Mouse (Mus musculus) T-helper 17 cell (primary cell): ENCODE measurements around the gene Mxd3.

Source experiments
- in situ Hi-C, 2 experiments: fragments of 300-600 bp; cut with MboI, MseI; formaldehyde crosslinking; loops; 1 replicate in 1 of 2; 2 replicates in 1 of 2; pipeline ENCODE4 v1.15.1; 2025; ENCODE audit warnings: high pct_unique_total_duplicates in 2 of 2

The Mxd3 gene

DNA sequence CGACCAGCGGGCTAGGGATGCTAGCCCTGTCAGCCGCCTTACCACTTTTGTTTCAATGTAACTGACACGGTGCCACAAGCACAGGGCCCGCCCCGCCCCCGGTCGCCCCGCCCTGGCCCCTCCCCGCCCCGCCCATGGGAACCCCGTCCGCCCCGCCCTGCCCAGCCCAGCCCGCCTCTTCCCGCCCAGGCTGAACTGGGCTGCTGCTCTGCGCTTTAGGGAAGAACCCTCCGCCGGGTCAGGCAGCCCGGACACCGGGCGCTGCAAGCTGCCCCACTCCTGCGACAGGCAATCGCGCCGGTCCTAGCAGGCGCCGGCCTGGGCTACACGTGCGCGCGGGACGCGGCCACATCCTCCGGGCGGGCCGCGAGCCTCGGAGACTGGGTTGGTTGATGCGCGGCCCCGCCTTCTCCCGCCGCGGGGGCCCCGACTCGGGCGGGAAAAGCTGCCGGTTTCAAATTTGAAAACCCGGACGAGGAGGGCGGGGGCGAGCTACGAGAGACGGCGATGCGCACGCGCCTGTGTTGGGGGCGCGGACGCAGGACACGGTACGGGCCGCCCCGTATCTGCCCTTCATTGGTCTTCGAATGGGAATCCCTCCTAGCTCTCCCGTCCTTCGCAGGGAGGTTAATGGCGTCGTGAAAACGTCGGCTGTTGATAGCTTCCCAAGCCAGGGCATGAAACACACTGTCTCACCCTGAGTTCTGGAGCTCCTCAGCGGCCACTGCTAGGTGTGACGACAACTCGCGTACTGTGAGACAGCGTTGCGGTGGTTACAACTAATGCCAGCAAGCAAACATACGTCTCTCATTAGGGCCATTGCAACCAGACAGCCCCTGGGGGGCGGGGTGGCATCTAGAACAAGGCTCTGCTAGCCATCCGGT, at the start of gene Mxd3:
Gene Mxd3, minus strand, starts transcription at position 141 of the 884 bp plus-strand sequence.
- in situ Hi-C loops, result no loop called here

DNA sequence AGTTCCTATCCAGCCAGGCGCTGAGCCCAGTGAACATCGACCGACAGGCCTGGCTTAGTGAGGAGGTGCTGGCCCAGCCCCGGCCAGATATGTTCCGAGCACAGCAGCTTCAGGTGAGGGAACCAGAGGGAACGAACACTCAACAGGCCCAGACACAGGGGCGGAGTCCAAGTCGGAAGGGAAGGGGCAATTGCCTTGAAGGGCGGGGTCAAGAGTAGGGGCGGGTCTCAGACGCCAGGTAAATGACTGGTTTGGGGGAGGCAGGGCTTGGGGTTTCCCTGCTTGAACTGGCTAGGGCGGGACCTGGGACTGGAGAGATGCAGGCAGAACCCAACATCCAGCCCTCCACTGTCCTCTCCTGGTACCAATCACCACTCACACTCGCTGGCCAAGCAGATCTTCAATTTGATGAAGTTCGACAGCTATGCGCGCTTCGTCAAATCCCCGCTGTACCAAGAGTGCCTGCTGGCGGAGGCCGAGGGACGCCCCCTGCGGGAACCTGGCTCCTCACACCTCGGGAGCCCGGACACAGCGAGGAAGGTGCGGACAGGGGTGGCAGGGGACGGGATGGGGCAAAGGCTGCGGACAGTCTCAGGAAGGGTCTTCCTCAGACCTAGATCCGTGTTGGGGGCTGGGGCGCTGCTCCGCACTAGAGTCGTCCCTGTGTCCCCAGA, 49.4 kb upstream of the Mxd3 start:
- in situ Hi-C loops, result no loop called here

DNA sequence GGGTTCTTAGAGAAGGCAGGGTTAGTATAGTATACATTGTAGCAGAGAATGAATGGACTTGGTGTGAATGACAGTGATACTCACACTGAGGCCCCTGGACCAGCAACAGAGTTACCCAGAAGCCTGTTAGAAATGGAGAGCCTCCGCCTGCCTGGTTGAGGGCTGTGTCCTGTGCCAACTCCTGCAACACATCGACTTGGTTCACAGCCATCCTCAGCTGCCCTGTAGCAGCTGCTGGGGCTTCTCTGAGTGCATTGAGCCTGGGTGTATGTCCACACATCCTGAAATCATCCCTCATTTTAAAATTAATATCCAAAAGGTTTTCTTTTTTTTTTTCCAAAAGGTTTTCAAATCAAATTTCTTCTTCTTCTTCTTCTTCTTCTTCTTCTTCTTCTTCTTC, 46.3 kb upstream of the Mxd3 start:
- in situ Hi-C loops, result no loop called here

DNA sequence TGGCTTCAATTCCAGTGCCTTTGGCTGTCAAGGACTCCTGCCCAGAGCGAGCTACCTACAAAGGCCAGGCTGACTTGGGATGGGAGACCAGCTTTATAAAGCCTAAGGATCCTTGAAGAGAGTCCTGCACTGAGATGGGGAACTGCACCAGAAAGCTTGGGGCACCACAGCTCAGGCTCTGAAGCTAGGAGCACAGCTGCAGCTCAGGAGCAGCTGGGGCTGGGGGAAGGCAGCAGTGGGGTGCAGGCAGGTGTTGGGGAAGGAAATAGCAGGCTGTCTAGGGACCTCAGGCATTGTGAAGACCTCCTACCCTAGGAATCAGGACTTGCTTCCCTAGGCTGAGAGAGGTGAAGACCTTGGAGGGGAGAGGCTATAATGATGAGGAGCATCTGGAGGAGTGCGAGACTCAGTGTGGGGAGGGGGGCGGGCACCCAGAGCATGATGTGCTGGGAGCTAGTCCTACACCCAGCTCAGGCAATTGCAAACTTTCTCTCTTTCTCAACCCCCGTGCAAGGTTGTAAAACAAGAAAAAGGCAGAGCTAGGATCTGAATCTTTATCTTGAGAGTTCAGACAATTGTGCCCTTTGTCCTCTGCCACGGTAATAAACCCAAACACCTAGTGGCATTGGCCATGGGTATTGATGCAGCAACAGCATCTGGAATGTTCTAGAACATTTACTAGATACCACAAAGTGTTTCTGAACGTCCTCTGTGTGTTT, 44.7 kb upstream of the Mxd3 start:
- in situ Hi-C loops, result no loop called here

DNA sequence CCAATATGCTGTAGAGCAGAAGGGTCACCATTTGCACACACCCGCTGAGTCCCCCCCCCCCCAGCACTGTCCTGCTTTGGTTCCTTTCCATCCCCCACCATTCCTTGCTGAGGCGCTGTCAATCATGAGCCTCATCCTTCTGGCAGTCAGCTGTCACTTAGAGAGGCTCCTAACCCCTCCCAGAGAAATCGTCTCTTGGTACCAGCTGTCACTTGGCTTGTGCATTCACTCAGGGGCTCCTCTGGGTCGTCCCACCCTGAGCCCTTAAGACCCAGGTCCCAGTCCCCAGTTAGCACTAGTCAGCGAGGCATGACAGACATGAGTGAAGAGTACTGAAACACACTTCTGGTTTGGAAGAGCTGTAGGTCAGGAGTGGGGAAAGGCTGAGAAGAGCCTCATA, 42.1 kb upstream of the Mxd3 start:
- in situ Hi-C loops, result no loop called here

DNA sequence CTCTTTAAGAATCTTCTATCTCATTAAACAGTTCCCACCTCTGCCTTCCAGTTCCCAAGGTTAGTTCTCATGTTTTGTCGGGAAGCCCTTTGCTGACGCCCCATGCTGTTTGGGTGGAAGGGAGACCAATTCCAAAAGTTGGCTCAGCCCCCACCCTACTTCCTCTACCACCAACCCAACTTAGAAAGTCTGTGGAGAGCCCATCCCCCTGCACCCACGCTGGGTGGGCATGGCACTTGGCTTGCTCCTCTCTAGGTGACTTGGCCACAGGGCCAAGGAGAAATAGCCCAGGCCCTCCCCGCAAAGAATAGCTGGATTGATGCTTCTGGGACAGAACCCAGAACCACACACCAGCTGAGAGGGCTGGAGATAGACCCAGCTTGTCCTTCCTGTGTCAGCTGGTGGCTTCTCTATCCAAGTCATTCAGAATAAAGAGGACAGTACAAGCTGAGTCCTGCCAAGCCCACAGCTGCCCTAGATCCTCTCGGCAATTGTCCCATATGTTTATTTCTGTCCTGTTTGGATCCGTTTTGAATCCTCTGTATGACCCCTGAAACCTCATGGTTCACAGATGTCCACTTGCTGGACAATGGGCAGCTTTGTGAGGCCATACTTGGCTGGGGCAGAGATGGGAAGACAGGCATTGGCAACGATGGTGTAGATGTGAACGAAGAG, 41.5 kb upstream of the Mxd3 start:
- in situ Hi-C loops, result no loop called here

DNA sequence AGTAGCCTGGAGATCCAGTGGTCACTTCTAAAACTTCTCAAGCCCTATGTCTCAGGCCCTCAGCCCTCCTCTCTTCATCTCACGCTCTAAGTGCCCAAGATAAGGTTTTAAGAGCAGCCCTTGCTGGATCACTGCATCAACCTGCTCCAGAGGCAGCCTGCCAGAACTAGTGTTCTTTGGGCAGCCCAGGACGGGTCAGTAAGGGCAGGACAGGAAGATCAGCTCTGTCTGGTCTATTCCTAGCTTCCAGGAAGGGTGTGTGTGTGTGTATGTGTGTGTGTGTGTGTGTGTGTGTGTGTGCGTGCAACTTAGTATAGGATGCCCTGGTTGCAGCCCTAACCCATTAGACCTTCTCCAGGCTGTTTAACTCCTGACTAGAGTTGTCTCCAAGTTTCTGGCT, 40.6 kb upstream of the Mxd3 start:
- in situ Hi-C loops, result no loop called here

GRCm38 (mm10) chr13:55369531-55370114, 40.0 kb upstream of the Mxd3 start, which contains the start of gene Rgs14:
TSS of gene Rgs14 (plus strand) at chr13:55369732.
- in situ Hi-C loops, result no loop called here

DNA sequence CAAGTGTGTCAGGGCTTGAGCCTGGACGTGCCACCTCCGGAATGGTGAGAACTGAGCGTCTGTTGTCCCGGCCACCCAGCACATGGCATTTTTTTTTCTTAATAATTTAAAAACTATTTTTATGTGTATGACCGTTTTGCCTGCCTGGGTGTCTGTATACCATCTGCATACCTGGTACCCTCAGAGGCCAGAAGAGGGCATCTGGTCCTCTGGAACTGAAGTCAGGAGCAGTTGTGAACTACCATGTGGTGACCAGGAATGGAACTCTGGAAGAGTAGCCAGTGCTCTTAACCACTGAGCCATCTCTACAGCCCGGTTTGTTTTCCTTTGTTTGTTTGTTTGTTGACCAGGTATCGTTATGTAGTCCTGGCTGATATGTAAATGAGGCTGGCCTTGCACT, 38.8 kb upstream of the Mxd3 start:
- in situ Hi-C loops, result no loop called here

DNA sequence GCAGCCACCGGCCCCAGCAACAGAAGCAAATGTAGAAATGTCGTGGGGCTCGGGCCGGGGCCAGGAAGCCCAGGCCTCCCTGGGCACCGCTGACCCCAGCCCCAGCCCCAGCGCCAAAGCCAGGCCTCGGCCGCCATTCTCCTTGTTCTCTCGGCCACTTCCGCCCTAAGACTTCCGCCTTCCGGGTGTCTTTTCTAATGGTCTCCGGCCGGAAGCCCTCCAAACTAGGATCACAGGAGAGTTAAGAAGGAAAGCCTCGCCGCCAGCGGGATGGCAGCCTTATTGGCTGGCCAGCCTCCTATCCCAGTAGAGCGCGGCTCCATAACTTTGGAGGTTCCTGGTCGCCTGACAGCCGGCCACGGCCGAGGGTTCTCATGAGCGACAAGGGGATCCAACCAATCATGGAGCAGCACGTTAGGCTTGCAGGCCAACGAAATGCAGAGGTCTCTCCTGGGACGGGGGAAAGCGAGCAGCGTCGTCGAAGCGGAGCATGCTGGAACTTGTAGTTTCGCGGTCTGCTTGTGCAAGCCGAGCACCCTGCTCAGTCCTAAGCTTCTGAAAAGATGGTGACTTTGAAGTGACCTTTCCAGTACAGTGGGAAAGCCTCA, 32.9 kb upstream of the Mxd3 start, which contains the start of gene Lman2:
Gene Lman2, minus strand, starts transcription at position 331 of the 608 bp plus-strand sequence.
- in situ Hi-C loops, result no loop called here

- in situ Hi-C loops, result no loop called here
Measured at GRCm38 (mm10) chr13:55361974-55362452, 32.4 kb upstream of the Mxd3 start.

DNA sequence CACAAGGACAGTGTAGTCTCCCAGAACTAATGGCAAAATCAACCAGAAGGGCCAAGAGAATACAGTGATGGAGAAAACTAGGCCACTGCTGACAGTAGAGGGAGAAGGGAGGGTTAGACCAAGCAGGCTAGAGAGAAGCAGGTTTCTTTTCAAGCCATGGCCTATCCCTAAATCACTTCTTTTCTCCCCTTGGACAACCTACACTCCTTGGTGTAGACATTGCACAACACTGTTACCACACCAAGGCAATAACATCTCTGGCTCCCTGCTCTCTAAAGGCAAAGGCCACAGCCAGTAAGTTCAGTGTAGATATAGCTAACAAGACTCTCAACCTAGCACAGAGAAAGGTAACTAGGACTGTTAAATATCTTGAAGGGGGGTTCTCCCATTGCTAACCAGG, 31.5 kb upstream of the Mxd3 start:
- in situ Hi-C loops, result no loop called here

DNA sequence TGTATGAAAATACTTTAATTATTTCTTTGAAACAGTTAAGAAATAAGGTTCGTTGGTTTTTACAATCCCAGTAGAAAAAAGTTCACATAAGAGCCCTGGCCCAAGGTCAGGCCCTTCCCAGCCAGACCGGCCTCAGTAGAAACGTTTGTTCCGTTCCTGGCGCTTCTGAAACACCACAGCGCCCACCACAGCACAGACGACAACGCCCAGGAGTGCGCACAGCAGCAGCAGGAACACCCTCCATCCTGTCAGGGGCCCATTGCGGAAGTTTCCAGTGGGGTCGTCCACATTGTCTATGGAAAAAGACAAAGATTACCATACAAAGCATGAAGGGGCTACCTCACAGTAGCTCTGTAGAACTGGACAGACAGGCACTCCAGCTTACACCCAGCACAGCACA, 17.1 kb upstream of the Mxd3 start:
- in situ Hi-C loops, result no loop called here

DNA sequence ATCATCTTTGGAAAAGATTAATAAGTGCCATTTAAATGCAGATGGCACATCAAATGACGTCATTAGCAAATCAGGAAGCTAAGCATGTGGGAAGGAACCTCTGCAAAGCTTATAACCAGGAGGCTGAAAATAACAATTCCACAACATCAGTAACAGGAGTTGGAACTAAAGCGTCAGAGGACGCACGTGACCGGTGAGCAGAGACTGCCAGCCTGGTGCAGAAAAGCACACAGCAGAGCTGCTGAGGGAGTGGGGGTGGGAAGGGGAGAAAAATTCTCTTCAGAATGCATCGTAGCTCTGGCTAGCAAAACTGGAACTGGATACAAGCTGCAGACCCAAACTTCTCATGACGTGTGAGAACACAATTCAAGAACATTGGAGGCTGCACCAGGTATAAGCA, 14.7 kb upstream of the Mxd3 start:
- in situ Hi-C loops, result no loop called here

GRCm38 (mm10) chr13:55342469-55342868, 12.8 kb upstream of the Mxd3 start:
- in situ Hi-C loops, result no loop called here

- in situ Hi-C loops, result no loop called here
Measured at GRCm38 (mm10) chr13:55339259-55339658, 9.6 kb upstream of the Mxd3 start.

DNA sequence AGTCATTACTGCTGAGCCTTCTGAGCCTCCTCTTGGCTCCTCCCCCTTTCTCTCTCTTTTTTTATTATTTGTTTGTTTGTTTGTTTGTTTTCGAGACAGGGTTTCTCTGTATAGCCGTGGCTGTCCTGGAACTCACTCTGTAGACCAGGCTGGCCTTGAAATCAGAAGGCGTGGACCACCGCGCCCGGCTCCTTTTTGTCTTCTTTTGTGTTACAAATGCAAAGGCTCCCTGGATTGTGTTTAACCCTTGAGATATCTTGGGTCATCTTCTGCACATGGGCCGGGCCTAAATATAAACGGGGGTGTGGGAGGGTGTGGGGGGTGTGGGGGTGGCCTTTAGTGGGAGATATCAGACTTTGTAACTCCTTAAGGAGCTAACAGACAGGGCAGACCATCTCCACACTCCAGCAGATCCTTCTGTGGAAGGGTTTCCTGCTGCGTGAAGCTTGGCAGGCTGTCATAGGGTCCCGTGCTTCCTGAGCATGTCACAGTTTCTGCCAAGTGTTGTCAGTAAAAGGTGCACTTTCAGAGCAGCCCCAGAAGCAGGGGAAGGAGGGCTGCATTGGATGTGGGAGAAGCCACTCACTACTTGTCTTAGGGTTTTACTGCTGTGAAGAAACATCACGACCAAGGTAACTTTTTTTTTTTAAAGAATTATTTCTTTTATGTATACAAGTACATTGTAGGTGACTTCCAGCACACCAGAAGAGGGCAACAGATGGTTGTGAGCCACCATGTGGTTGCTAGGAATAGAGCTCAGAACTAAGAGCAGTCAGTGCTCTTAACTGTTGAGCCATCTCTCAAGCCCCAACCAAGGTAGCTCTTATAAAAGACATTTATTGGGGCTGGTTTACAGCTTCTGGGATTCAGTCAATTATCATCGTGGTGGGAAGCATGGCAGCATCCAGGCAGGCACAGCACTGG, 8.8 kb upstream of the Mxd3 start:
- in situ Hi-C loops, result no loop called here

GRCm38 (mm10) chr13:55337341-55337975, 7.8 kb upstream of the Mxd3 start:
- in situ Hi-C loops, result no loop called here

DNA sequence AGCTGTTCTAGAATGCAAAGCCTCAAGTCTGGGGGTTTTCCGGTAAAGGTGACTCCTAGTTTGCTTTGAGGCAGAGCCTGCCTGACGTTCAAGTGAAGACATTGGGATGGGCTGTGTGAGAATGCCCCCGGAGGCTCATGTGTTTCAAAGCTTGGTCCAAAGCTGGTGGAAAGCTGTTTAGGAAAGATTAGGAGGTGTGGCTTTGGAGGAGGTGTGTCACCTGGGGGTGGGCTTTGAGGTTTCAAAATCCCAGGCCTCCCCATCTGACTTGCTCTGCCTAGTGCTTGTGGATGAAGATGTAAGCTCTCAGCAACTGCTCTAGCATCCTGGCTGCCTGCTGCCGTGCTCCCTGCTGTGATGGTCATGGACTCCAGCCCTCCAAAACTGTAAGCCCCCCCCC, 6.1 kb upstream of the Mxd3 start:
- in situ Hi-C loops, result no loop called here
